Mouse (Mus musculus): ENCODE measurements around the gene Samd9l. TPM values are rescaled to one million over a fixed set of nuclear protein-coding genes. Genes with fewer than 3 reads are reported as not detected.
"Not testable (repeated sequence)": the region's sequence is repeated elsewhere in the genome, so short reads cannot be mapped to it uniquely, and the experiment has no call there.

Gene Samd9l
- 1.1 and 1.3 TPM in 2 replicates for polyA plus RNA-seq (2015; fragmentation: Nextera tagmentation; extraction: Ambion mirVana)

DNA sequence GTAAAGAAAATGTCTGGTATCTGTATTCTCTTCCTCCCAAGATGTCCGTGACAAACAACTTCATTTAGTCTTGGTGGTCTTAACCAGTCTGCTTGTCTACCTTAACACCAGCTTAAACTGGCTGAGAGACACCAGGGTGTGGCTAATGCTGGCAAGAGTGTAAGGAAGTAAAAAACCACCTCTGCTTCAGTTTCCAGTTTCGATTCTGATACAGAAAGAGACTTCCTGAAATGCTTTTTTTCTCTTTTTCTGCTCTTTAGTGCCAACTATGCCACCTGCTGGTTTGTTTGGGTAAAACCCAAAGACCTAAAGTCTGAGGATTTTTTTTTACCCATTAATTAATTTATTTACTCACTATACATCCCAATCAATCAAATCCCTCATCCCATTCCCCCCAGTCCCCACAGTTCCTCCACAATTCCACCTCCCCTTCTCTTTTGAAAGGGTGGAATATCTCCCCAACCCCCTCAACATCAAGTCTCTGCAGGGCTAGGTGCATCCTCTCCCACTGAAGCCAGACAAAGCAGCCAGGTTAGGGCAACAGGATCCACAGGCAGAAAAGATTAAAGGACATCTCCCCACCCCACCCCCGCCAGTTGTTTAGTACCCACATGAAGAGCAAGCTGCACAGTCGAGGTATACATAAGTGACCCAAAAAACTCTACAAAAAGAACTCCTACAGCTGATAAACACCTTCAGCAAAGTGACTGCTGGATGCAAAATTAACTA, at the start of gene Samd9l:
Gene Samd9l (minus strand): TSS at position 233 of the 729 bp plus-strand sequence.
- H3K4me1 ChIP-seq; H3K9ac ChIP-seq; ATAC-seq (ENCODE audit: insufficient number of reproducible peaks, insufficient read depth, low FRiP score, low TSS enrichment, low read depth); H3K27ac ChIP-seq; H3K27me3 ChIP-seq; H3K36me3 ChIP-seq; H3K9me3 ChIP-seq; H3K4me2 ChIP-seq: not testable (repeated sequence)
- 41% methylated on average over 4 of the region's 4 CpGs for WGBS
- H3K4me3 ChIP-seq: 0 out of 2 replicates have a peak within 1 kb of the TSS, but pooled peaks have one; percentile 18

DNA sequence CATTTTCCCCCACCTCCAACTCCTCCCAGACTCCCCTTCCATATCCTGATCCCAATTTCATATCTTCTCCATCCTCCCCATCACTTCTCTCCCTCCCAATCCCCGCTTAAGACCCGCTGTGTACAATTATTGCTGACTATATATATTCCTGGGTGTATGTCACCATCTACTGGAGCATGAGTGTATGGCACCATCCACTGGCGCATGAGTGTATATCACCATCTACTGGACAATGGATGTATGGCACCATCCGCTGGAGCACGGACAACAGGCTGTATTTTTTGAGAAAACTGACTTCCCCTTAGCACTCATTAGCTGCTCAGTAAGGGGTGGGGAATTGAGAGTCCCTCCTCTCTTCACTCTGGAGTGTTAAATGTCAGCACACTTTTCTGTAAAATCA, 48.0 kb upstream of the Samd9l start:
- Histone ChIP-seq H3K9me3 (no peaks in the 10 kb centered on the region), H3K9ac (no peak overlapping the region), H3K4me2 (no peak overlapping the region), H3K4me1 (no peaks in the 10 kb centered on the region), H3K27ac (no peak overlapping the region), H3K4me3 (no peak overlapping the region), H3K27me3 (no peaks in the 10 kb centered on the region), H3K36me3 (no peaks in the 10 kb centered on the region)
- no peak for ATAC-seq (ENCODE audit: insufficient number of reproducible peaks, insufficient read depth, low FRiP score, low TSS enrichment, low read depth)
- WGBS: 4% methylated on average over 5 of the region's 5 CpGs

DNA sequence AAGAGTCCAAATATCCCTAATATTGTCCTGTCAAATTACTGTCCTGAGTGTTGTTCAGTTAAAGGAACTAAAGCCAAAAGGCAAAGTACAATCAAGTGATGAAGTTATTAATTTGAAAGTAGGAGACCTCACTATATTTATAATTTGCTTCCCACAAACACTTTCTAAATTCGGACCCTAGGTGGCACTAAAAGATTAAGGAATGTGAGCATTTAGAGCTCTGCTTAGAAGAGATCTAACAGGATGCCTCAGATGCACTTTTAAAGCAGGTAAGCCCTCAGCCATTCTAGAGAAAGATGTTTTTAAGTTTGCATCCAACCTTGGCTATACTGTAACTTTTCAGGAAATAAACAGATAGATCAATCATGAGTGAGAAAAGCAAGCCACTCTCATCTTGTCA, 44.5 kb upstream of the Samd9l start:
- 20% methylated on average over 1 of the region's 1 CpGs for WGBS
- no peak overlapping the region for H3K4me3 ChIP-seq
- H3K4me2 ChIP-seq: no peak overlapping the region
- no peaks in the 10 kb centered on the region for H3K4me1 ChIP-seq
- no peak overlapping the region for H3K27ac ChIP-seq
- H3K27me3 ChIP-seq: no peaks in the 10 kb centered on the region
- no peaks in the 10 kb centered on the region for H3K9me3 ChIP-seq
- H3K36me3 ChIP-seq: no peaks in the 10 kb centered on the region
- no peak for ATAC-seq (ENCODE audit: insufficient number of reproducible peaks, insufficient read depth, low FRiP score, low TSS enrichment, low read depth)
- no peak overlapping the region for H3K9ac ChIP-seq

DNA sequence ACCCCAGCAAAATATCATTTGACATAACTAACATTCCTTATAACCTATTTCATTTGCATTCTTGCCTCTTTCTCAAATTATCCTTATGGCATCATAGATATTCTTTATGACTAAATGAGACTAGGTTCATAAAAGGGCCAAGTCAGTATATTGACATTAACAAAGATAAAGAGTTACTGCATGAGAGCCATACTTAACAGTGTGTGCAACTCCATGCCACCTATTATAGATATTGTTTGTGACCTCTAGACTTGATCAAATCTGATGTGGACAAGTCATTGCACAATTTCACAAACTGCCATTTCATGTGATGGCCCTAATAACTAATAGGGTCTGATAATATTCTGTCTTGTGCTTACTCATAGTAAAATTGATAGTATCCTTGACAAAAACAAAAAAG, 36.7 kb upstream of the Samd9l start:
- Histone ChIP-seq H3K4me1 (no peaks in the 10 kb centered on the region), H3K9ac (no peak overlapping the region), H3K4me2 (no peak overlapping the region), H3K9me3 (no peaks in the 10 kb centered on the region), H3K27me3 (no peaks in the 10 kb centered on the region), H3K36me3 (no peaks in the 10 kb centered on the region), H3K4me3 (no peak overlapping the region), H3K27ac (no peak overlapping the region)
- no peak for ATAC-seq (ENCODE audit: insufficient number of reproducible peaks, insufficient read depth, low FRiP score, low TSS enrichment, low read depth)

DNA sequence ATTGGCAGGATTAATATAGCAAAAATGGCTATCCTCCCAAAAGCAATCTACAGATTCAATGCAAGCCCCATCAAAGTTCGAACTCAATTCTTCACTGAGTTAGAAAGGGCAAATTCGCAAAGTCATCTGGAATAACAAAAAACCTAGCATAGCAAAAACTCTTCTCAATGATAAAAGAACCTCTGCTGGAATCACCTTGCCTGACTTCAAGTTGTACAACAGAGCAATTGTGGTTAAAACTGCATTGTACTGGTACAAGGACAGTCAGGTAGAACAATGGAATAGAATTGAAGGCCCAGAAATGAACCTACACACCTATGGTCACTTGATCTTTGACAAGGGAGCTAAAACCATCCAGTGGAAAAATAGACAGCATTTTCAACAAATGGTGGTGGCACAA, 31.6 kb upstream of the Samd9l start:
- H3K9ac ChIP-seq; H3K4me3 ChIP-seq; H3K27me3 ChIP-seq; H3K9me3 ChIP-seq; H3K36me3 ChIP-seq; ATAC-seq (ENCODE audit: insufficient number of reproducible peaks, insufficient read depth, low FRiP score, low TSS enrichment, low read depth); H3K4me2 ChIP-seq; H3K27ac ChIP-seq; H3K4me1 ChIP-seq: not testable (repeated sequence)
- WGBS: 84% methylated on average over 2 of the region's 2 CpGs

DNA sequence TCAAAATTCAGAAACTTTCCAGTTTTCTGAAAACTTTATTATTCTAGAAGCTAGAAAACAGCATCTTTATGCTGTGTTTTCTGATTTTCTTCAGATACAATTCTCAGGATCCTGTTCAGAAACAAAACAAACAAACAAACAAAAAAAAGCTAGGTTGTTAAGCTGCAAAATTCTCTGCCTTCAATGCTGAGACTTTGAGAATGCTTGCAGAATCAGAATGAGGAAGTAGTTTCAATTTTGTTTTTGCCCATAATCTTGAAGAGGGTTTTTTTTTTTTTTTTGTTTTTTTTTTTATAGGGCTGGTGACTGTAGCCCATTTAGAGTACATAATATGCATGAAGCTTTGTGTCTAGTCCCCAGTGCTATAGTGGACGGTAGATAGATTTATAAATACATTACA, 27.7 kb upstream of the Samd9l start:
- Histone ChIP-seq H3K27me3 (no peaks in the 10 kb centered on the region), H3K27ac (no peak overlapping the region), H3K4me2 (no peak overlapping the region), H3K4me1 (no peaks in the 10 kb centered on the region), H3K4me3 (no peak overlapping the region), H3K36me3 (no peaks in the 10 kb centered on the region), H3K9me3 (no peaks in the 10 kb centered on the region), H3K9ac (no peak overlapping the region)
- 76% methylated on average over 1 of the region's 1 CpGs for WGBS
- no peak for ATAC-seq (ENCODE audit: insufficient number of reproducible peaks, insufficient read depth, low FRiP score, low TSS enrichment, low read depth)

DNA sequence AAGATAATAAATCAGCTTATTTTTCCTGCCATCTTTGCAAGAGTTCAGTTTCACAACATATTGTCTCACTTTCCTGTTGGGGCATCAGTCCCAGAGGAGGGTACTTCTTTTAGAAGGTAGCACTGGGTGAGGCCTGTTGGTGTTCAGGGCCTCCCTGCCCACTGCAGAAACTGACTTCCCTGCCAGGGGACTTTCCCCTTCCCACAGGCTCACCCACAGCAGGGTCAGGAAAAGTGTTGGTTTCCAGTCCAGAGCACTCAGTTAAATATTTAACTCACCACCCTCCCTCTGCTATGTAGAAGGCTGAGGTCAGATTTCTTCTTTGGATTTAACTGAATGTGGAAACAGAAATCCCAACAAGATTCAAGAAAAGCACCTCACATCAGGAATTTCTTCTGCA, 26.0 kb upstream of the Samd9l start:
- not testable (repeated sequence) for ATAC-seq (ENCODE audit: insufficient number of reproducible peaks, insufficient read depth, low FRiP score, low TSS enrichment, low read depth); H3K36me3 ChIP-seq; H3K27me3 ChIP-seq

DNA sequence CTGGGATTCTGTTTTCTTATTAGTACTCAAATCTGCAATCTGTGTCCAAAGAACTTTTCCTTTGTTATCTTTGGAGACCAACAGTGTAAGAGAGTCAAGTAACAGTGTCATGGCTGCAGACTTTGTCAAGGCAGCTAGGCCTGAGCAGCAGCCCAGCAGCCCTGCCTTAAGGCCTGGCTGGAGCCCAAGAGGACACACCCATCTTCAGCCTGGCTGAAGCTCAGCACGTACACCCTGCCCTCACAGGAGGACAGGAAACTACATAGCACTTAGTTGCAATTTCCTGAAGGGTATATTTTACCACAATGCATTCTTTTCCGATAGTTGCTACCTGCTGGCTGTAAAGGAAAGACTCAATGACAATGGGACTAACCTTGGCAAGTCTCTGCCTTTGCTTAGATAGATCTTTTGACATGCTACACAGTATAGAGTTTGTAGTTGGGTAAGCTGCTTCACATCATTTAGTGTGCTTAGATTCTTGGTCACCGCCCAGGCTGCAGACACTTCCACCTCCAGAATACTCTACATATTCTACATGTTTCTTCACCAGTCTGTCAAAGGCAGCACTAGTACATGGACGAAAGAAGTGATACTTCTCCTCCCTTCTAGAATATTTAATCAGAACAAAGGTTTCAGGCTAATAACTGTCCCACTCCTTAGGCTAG, 25.4 kb upstream of the Samd9l start:
- H3K4me3 ChIP-seq; H3K4me2 ChIP-seq; H3K36me3 ChIP-seq; H3K27ac ChIP-seq; ATAC-seq (ENCODE audit: insufficient number of reproducible peaks, insufficient read depth, low FRiP score, low TSS enrichment, low read depth); H3K27me3 ChIP-seq; H3K9me3 ChIP-seq; H3K9ac ChIP-seq; H3K4me1 ChIP-seq: not testable (repeated sequence)
- WGBS: 52% methylated on average over 1 of the region's 4 CpGs

More for the DNA sequence above, 26.0 kb upstream of the Samd9l start:
- H3K4me2 ChIP-seq, H3K4me1 ChIP-seq, H3K9ac ChIP-seq, H3K4me3 ChIP-seq, H3K27ac ChIP-seq, H3K9me3 ChIP-seq: not testable (repeated sequence)

DNA sequence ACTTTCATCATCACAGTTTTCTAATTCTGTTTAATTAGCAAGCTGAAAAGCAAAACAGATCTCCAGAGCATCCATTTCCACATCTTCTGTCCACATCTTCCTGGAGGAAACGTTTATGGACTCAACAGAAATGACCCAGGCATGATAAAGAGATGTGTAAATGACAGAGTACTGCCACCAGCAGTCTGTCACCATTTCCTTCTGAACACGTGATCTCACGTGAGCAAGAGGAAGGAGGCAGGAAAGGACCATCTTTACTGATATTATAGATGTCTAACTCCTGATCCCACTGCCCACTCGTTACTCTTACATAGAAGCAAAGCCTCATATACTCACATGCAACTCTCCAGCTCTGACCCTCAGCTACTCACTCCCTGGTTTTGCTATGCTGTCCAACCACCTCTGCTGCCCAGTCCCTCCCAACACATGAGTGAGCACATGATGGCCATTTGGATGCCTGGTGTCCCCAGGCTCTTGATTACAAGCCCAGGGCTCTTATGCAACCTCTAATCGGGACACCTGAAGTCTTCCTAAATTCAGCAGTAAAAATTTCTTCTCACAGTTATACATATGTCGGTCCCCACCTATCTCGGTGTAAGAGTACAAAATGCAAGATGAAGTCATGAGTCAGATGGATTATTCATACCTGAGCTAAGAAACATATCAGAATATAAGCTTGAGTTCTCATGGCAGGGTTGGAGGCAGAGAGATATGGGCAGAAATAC, 2.0 kb downstream of the Samd9l start:
- not testable (repeated sequence) for H3K4me2 ChIP-seq; H3K4me1 ChIP-seq; H3K27me3 ChIP-seq; H3K27ac ChIP-seq; H3K9ac ChIP-seq; H3K4me3 ChIP-seq; H3K9me3 ChIP-seq; H3K36me3 ChIP-seq; ATAC-seq (ENCODE audit: insufficient number of reproducible peaks, insufficient read depth, low FRiP score, low TSS enrichment, low read depth)
- 84% methylated on average over 6 of the region's 7 CpGs for WGBS

DNA sequence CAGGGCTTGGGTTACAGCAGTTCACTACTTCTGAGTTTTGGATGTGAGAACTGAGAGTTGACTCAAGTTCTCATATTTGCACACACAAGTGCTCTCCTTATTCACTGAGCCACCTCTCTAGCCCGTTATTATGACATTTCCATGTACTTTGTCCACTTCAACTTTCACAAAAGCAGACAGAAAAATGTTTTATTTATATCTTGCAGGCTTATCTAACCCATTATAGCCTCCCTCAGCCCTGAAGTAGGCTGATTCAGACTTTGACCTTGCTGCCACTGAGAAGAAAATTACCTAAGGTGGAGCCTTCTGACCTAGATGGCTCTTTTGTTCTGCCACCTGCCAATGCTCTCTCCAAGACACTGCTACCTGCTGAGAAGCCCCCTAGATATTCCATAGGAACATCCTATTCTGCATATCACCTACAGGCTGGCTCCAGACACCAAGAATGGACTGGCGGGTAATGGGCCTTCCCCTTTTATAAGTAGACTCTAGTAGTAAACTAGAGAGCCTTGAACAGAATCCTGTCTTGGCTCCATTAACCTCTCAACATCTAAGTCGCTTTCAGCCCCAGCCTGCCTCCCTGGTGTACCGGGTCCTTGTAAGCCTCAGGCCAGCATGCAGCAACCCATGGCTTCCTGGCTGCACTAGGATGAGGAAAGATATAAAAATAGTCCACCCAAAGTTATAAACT, 3.3 kb downstream of the Samd9l start:
- ATAC-seq (ENCODE audit: insufficient number of reproducible peaks, insufficient read depth, low FRiP score, low TSS enrichment, low read depth); H3K4me1 ChIP-seq; H3K27me3 ChIP-seq; H3K9ac ChIP-seq; H3K4me2 ChIP-seq; H3K27ac ChIP-seq; H3K36me3 ChIP-seq; H3K9me3 ChIP-seq; H3K4me3 ChIP-seq: not testable (repeated sequence)
- WGBS: 68% methylated on average over 4 of the region's 4 CpGs

DNA sequence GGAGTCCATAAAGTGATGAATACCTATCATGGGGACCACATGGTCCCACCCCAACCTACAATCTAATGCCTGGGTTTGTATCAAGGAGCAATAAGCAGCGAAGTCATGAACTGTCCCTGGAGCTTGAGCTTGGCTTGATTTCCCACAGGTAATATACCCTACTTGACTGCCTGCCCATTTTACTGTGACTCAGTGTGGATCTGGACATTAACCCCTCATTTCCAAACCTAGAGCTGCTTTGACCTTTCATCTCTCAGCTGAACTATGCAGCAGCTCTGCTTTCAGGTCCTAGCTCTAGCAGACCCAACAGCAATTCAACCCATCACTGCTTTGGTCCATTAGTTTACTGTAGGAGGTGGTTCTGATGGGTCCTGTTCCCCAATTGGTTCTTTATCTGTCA, 9.4 kb downstream of the Samd9l start:
- no peak overlapping the region for H3K9ac ChIP-seq
- H3K4me1 ChIP-seq: no peaks in the 10 kb centered on the region
- no peak overlapping the region for H3K4me2 ChIP-seq
- H3K27ac ChIP-seq: no peak overlapping the region
- H3K9me3 ChIP-seq: no peaks in the 10 kb centered on the region
- no peaks in the 10 kb centered on the region for H3K27me3 ChIP-seq
- no peak for ATAC-seq (ENCODE audit: insufficient number of reproducible peaks, insufficient read depth, low FRiP score, low TSS enrichment, low read depth)
- no peak overlapping the region for H3K4me3 ChIP-seq
- H3K36me3 ChIP-seq: no peaks in the 10 kb centered on the region
- 76% methylated on average over 1 of the region's 1 CpGs for WGBS
